Mouse (Mus musculus) neural tube, embryonic 12.5 days (tissue): ENCODE measurements around the gene Rgma. TPM values are rescaled to one million over a fixed set of nuclear protein-coding genes. Genes with fewer than 3 reads are reported as not detected.
A peak's percentile ranks its signal among the peaks of the same experiment; 100 is the strongest.

Experiments
- ATAC-seq: fragments of 200-750 bp; cut with Nextera tagmentation; 2 replicates; pipeline ENCODE4 v1.8.0; 2017; ENCODE audit warnings: low read depth, mild to moderate bottlenecking, moderate TSS enrichment, moderate library complexity; ENCODE audit not compliant: low FRiP score
- H3K27ac ChIP-seq: fragments of 300-500 bp; sonication (generic); 2 replicates; pipeline ENCODE4 v1.5.1; 2016
- H3K27me3 ChIP-seq: fragments of 300-500 bp; sonication (generic); replicated peaks from 2 replicates; pipeline ENCODE4 v1.6.1; 2016; ENCODE audit warnings: mild to moderate bottlenecking
- H3K36me3 ChIP-seq: fragments of 300-500 bp; sonication (generic); 2 replicates; pipeline ENCODE4 v1.6.1; 2016; ENCODE audit warnings: mild to moderate bottlenecking
- H3K4me1 ChIP-seq: fragments of 300-500 bp; sonication (generic); 2 replicates; pipeline ENCODE4 v1.6.1; 2016
- H3K4me2 ChIP-seq: fragments of 300-500 bp; sonication (generic); replicated peaks from 2 replicates; pipeline ENCODE4 v1.6.1; 2016; ENCODE audit warnings: mild to moderate bottlenecking
- H3K4me3 ChIP-seq: fragments of 300-500 bp; sonication (generic); 2 replicates; pipeline ENCODE4 v1.5.1; 2016
- H3K9ac ChIP-seq: fragments of 300-500 bp; sonication (generic); 2 replicates; pipeline ENCODE4 v1.6.1; 2016; ENCODE audit warnings: mild to moderate bottlenecking
- H3K9me3 ChIP-seq: fragments of 300-500 bp; sonication (generic); 2 replicates; pipeline ENCODE4 v1.6.1; 2016; ENCODE audit warnings: mild to moderate bottlenecking
- WGBS: fragments of 180-500 bp; shearing (Covaris S2); methylation state at CpG from one replicate; pipeline ENCODE4 v1.1.7; 2016; 5-methylcytosine and 5-hydroxymethylcytosine counted together
- polyA plus RNA-seq: library from polyadenylated mRNA; unstranded; fragments of >200 nt; fragmentation: Nextera tagmentation; extraction: Ambion mirVana; gene quantifications from 2 replicates; pipeline ENCODE4 v1.2.1, GENCODE M21; 2016

Gene Rgma
- polyA plus RNA-seq, 1 experiment from 2014 or later = 49.0 TPM

- peaks cover 58% of the 10 kb centered on the region for H3K36me3 ChIP-seq
- no peak overlapping the region for H3K9ac ChIP-seq
Measured at GRCm38 (mm10) chr7:73405550-73405949, 30.2 kb downstream of the Rgma start.

GRCm38 (mm10) chr7:73411523-73411922, 36.2 kb downstream of the Rgma start:
- Histone ChIP-seq H3K4me2 (no peak overlapping the region), H3K27me3 (no peaks in the 10 kb centered on the region), H3K4me1 (peaks cover 17% of the 10 kb centered on the region), H3K4me3 (no peak overlapping the region), H3K9ac (no peak overlapping the region), H3K27ac (no peak overlapping the region), H3K36me3 (peaks cover 89% of the 10 kb centered on the region), H3K9me3 (no peaks in the 10 kb centered on the region)
- ATAC-seq = no peak
- WGBS = 69% methylated on average over 7 of the region's 7 CpGs

More at GRCm38 (mm10) chr7:73405550-73405949, 30.2 kb downstream of the Rgma start:
- Histone ChIP-seq H3K4me3 (no peak overlapping the region), H3K4me1 (peaks cover 32% of the 10 kb centered on the region), H3K4me2 (no peak overlapping the region), H3K27ac (no peak overlapping the region), H3K27me3 (no peaks in the 10 kb centered on the region), H3K9me3 (no peaks in the 10 kb centered on the region)
- no peak for ATAC-seq
- 93% methylated on average over 11 of the region's 11 CpGs for WGBS

GRCm38 (mm10) chr7:73411986-73412385, 36.7 kb downstream of the Rgma start:
- H3K36me3 ChIP-seq = peaks cover 88% of the 10 kb centered on the region
- H3K9ac ChIP-seq = no peak overlapping the region

GRCm38 (mm10) chr7:73412419-73412818, 37.1 kb downstream of the Rgma start:
- 79% methylated on average over 7 of the region's 7 CpGs for WGBS

More at GRCm38 (mm10) chr7:73411986-73412385, 36.7 kb downstream of the Rgma start:
- Histone ChIP-seq H3K4me1 (peaks cover 17% of the 10 kb centered on the region), H3K4me3 (no peak overlapping the region), H3K9me3 (no peaks in the 10 kb centered on the region), H3K4me2 (no peak overlapping the region), H3K27me3 (no peaks in the 10 kb centered on the region), H3K27ac (no peak overlapping the region)
- no peak for ATAC-seq
- WGBS = 89% methylated on average over 4 of the region's 4 CpGs

GRCm38 (mm10) chr7:73414192-73414591, 38.9 kb downstream of the Rgma start:
- Histone ChIP-seq H3K27me3 (no peaks in the 10 kb centered on the region), H3K9ac (no peak overlapping the region), H3K4me2 (no peak overlapping the region), H3K9me3 (no peaks in the 10 kb centered on the region), H3K36me3 (peaks cover 97% of the 10 kb centered on the region), H3K27ac (no peak overlapping the region), H3K4me1 (peaks cover 28% of the 10 kb centered on the region), H3K4me3 (no peak overlapping the region)
- no peak for ATAC-seq
- WGBS = 87% methylated on average over 14 of the region's 14 CpGs

More at GRCm38 (mm10) chr7:73412419-73412818, 37.1 kb downstream of the Rgma start:
- H3K4me1 ChIP-seq = peaks cover 17% of the 10 kb centered on the region
- H3K4me2 ChIP-seq = no peak overlapping the region
- H3K9ac ChIP-seq = no peak overlapping the region
- H3K27ac ChIP-seq = no peak overlapping the region
- no peaks in the 10 kb centered on the region for H3K27me3 ChIP-seq
- no peaks in the 10 kb centered on the region for H3K9me3 ChIP-seq
- no peak for ATAC-seq
- no peak overlapping the region for H3K4me3 ChIP-seq
- H3K36me3 ChIP-seq = peaks cover 88% of the 10 kb centered on the region

- 0 out of 2 replicates have a peak, but pooled peaks have one; percentile 38 for ATAC-seq
- H3K4me3 ChIP-seq = no peak overlapping the region
- H3K27ac ChIP-seq = 0 out of 2 replicates have a peak overlapping the region, but pooled peaks have one; percentile 12
- no peaks in the 10 kb centered on the region for H3K27me3 ChIP-seq
- H3K9me3 ChIP-seq = no peaks in the 10 kb centered on the region
- H3K4me2 ChIP-seq = no peak overlapping the region
- 31% methylated on average over 7 of the region's 7 CpGs for WGBS
- H3K9ac ChIP-seq = peak overlapping the region; percentile 13; the same call in 1 of the 2 replicates
- peaks cover 59% of the 10 kb centered on the region for H3K36me3 ChIP-seq
- H3K4me1 ChIP-seq = peaks cover 38% of the 10 kb centered on the region
Measured at GRCm38 (mm10) chr7:73419375-73419774, 44.1 kb downstream of the Rgma start.

- Histone ChIP-seq H3K4me3 (no peak overlapping the region), H3K27ac (peak overlapping the region; percentile 8; the same call in 1 of the 2 replicates), H3K9ac (no peak overlapping the region), H3K4me2 (no peak overlapping the region), H3K36me3 (peaks cover 44% of the 10 kb centered on the region), H3K4me1 (peaks cover 46% of the 10 kb centered on the region), H3K9me3 (no peaks in the 10 kb centered on the region), H3K27me3 (no peaks in the 10 kb centered on the region)
- WGBS = 46% methylated on average over 5 of the region's 5 CpGs
- no peak for ATAC-seq
Measured at GRCm38 (mm10) chr7:73420827-73421226, 45.5 kb downstream of the Rgma start.

- Histone ChIP-seq H3K4me3 (no peak overlapping the region), H3K27me3 (no peaks in the 10 kb centered on the region), H3K27ac (no peak overlapping the region), H3K9ac (no peak overlapping the region), H3K9me3 (no peaks in the 10 kb centered on the region), H3K4me2 (no peak overlapping the region), H3K36me3 (peaks cover 41% of the 10 kb centered on the region), H3K4me1 (peaks cover 46% of the 10 kb centered on the region)
- ATAC-seq = no peak
- WGBS = 70% methylated on average over 9 of the region's 9 CpGs
Measured at GRCm38 (mm10) chr7:73421278-73422015, 46.1 kb downstream of the Rgma start.

GRCm38 (mm10) chr7:73422223-73423113, 47.2 kb downstream of the Rgma start:
- no peak for ATAC-seq
- WGBS = 25% methylated on average over 12 of the region's 12 CpGs
- Histone ChIP-seq H3K27me3 (no peaks in the 10 kb centered on the region), H3K36me3 (peaks cover 41% of the 10 kb centered on the region), H3K27ac (no peak overlapping the region), H3K4me2 (no peak overlapping the region), H3K9ac (no peak overlapping the region), H3K4me1 (peaks cover 46% of the 10 kb centered on the region), H3K4me3 (no peak overlapping the region), H3K9me3 (no peaks in the 10 kb centered on the region)

- 83% methylated on average over 13 of the region's 13 CpGs for WGBS
- peaks cover 41% of the 10 kb centered on the region for H3K36me3 ChIP-seq
Measured at GRCm38 (mm10) chr7:73423236-73423635, 47.9 kb downstream of the Rgma start.

GRCm38 (mm10) chr7:73424243-73424642, 48.9 kb downstream of the Rgma start:
- Histone ChIP-seq H3K27me3 (no peaks in the 10 kb centered on the region), H3K4me2 (no peak overlapping the region), H3K9ac (no peak overlapping the region), H3K4me1 (peaks cover 31% of the 10 kb centered on the region), H3K9me3 (no peaks in the 10 kb centered on the region), H3K4me3 (no peak overlapping the region), H3K27ac (no peak overlapping the region; the same call in 1 of the 2 replicates), H3K36me3 (peaks cover 41% of the 10 kb centered on the region)
- 16% methylated on average over 3 of the region's 3 CpGs for WGBS
- ATAC-seq = no peak

More at GRCm38 (mm10) chr7:73423236-73423635, 47.9 kb downstream of the Rgma start:
- no peak for ATAC-seq
- Histone ChIP-seq H3K4me2 (no peak overlapping the region), H3K27me3 (no peaks in the 10 kb centered on the region), H3K27ac (no peak overlapping the region), H3K4me1 (peaks cover 41% of the 10 kb centered on the region), H3K9ac (no peak overlapping the region), H3K9me3 (no peaks in the 10 kb centered on the region), H3K4me3 (no peak overlapping the region)

- no peaks in the 10 kb centered on the region for H3K27me3 ChIP-seq
- no peak overlapping the region for H3K9ac ChIP-seq
- no peak overlapping the region for H3K4me3 ChIP-seq
- peaks cover 27% of the 10 kb centered on the region; the same call in 1 of the 2 replicates for H3K4me1 ChIP-seq
- no peak for ATAC-seq
- H3K4me2 ChIP-seq = no peak overlapping the region
- H3K9me3 ChIP-seq = no peaks in the 10 kb centered on the region
- no peak overlapping the region for H3K27ac ChIP-seq
- peaks cover 41% of the 10 kb centered on the region for H3K36me3 ChIP-seq
- WGBS = 64% methylated on average over 3 of the region's 3 CpGs
Measured at GRCm38 (mm10) chr7:73424705-73425104, 49.4 kb downstream of the Rgma start.
